Mouse (Mus musculus) embryonic fibroblast, embryonic 13.5 days (primary cell): ENCODE data around the gene Gm12216.
"Not testable (repeated sequence)": the region's sequence is repeated elsewhere in the genome, so short reads cannot be mapped to it uniquely, and the experiment has no call there.

Experiments used
- CTCF ChIP-seq: IDR thresholded peaks from 2 replicates; pipeline ENCODE4 v1.5.1; 2011; ENCODE audit warnings: mild to moderate bottlenecking, control low read depth, low read length, moderate library complexity, borderline replicate concordance; ENCODE audit not compliant: insufficient read depth
- POLR2A ChIP-seq: IDR thresholded peaks from 2 replicates; pipeline ENCODE4 v1.6.1; 2011; ENCODE audit warnings: low read depth, mild to moderate bottlenecking, control low read depth, low read length, moderate library complexity

DNA sequence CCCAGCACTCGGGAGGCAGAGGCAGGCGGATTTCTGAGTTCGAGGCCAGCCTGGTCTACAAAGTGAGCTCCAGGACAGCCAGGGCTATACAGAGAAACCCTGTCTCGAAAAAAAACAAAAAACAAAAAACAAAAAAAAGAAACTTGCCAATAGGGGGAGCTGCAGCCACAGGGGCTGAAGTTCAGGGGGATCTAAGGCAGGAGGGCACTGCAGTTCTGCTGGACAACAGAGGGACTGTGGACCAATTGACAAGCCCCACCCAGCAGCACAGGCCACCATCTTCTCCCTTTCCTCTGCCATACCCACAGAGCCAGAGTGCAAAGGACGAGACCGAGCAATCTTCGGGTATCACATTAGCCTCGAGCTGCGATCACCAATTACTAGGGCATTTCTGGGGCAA is 101.0 kb downstream of the Gm12216 start:
- not testable (repeated sequence) for TF ChIP-seq POLR2A
- peak; percentile 43; the same call in 1 of the 2 replicates for TF ChIP-seq CTCF
